Mouse (Mus musculus): ENCODE results near the gene Nol6.
"Not testable (repeated sequence)": the region's sequence is repeated elsewhere in the genome, so short reads cannot be mapped to it uniquely, and the experiment has no call there.

Nol6 gene

DNA sequence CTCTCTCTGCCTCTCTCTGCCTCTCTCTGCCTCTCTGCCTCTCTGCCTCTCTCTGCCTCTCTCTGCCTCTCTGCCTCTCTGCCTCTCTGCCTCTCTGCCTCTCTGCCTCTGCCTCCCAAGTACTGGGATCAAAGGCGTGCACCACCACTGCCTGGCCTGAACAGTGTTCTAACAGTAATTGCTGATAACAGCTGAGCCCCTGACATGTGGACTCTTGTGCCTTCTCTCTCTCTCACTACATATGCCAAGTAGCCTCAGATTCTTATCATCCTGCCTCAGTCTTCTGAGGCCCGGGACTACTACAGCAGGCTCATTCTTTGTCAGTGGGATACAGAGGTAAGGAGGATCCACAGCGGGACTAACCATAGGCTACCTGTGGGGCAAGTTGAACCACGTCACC is 41.5 kb downstream of the Nol6 start:
- DNase-seq (ENCODE audit: low read depth) = not testable (repeated sequence)

DNA sequence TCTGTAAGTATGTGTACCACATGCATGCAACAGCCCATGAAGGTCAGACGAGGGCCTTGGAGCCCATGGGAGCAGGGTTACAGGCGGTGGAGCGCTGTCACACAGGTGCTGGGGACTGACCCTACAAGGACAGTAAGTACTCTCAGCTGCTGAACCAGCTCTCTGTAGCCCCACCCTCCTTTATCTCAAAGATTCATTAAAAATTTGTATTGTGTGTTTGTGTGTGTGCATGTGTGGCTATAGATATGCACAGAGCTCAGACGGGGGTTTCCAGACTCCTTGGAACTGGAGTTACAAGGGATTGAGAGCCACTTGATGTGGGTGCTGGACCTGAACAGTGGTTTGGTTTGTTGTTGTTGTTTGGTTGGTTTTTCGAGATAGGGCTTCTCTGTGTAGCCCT is 42.5 kb downstream of the Nol6 start:
- DNase-seq (ENCODE audit: low read depth) = no peak

DNA sequence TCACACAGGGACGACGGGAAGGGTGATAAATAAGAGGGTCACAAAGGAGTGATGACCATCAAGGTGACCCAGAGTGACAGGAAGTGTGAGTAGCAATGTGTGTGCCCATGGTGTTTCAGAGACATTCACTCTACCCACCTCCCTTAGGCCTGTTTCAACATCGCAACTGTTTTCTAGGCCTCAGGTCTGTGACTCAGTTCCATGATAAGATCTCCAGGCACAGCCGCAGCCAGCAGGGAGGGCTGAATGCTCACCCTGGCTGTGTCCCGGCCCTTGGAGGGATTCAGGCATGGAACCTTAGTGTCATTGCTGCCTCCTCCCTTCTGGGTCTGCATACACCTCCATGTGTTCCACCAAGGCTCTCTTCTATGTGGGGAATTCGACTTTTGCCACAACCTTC is 45.5 kb downstream of the Nol6 start:
- no peak for DNase-seq (ENCODE audit: low read depth)

DNA sequence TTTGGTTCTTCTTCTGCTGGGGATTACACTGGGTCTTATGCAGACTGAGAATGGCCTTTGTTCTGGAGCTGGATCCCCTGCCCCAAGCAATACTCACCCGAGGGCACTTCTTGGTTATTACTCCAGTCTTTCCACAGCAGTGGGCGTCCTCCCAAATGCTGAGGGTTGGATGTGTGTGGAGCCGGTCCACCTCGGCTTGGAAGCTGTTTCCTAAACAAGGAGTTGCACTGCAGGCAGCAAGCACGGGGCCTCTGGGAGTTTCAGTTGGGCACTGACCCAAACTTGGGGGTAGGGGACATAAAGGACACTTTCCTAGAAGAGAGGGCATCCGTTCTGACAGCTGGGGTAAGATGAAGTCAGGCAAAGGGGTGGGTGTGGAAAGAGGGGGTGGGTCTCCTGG is 49.8 kb downstream of the Nol6 start:
- no peak for DNase-seq (ENCODE audit: low read depth)

DNA sequence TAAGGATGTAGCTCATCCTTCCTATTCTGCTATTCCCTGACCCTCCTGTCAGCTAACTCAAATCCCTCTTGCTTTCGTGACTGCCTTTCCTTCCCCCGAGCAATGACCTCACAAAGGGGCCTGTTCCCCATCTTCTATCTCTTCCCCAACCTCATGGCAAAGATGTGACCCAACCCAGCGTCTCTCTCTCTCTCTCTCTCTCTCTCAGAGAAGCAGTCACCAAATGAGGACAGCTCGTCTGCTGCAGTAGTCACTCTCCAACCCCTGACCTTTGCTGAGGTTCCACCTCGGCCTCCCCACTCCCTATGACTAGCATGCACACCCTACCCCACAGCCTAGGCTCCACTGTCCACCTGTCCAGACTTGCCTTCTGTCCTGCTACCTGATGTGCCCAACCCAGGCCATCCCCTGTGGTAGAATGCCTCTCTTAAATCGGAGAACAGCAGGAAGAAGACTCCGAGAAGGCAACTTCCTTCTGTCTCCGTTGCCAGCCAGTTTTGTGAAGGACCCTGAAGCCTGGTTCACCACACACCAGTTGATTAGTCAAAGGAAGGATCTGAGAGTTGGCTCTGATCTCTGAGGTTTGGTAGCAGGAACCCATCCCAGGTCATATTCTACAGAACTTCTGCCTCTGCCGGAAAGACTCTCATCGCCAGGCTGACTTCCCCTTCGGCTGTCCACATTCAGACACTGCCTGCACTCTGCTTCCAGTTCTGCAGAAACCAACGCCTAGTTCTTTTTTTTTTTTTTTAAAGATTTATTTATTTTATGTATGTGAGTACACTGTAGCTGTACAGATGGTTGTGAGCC is 51.0 kb downstream of the Nol6 start:
- DNase-seq (ENCODE audit: low read depth) = no peak

DNA sequence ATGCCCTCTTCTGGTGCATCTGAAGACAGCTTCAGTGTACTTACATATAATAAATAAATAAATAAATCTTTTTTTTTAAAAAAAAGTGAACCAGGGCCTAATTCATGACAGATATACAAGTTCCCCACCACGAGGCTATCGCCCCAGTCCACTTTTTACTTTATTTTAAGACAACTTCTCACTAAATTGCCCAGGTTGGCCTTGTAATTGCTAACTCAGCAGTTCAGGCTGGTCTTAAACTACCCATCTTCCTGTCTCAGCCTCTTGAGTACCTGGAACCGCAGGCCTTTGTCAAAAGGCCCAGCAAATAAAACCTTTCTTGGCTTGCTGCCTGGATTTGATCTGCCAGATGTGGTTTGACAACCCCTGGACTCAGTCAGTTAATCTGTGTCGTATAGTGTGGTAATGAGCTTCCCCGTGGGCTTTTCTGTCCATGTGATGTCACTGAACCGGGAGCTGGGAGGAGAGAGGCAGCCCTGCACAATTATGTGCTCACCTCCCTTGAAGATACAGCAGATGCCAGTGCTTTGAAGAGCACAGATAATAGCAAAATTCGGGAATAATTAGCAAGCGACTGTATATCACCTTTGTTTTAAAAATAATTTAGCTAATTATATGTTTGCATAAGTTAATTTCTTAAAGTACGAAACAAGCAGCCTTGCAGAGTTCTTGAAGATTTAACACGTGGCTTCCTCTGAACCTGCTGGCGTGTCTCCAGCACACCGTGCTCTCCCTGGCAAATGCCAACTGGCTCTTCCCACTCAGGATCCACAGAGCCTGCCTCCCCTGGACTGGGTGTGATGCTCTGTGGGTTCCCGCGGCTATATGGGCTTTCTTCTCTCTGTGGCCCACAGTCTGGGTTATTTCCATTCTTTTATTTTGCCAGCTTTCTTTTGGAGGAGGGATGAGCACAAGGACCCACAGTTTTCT is 52.5 kb downstream of the Nol6 start:
- no peak for DNase-seq (ENCODE audit: low read depth)

DNA sequence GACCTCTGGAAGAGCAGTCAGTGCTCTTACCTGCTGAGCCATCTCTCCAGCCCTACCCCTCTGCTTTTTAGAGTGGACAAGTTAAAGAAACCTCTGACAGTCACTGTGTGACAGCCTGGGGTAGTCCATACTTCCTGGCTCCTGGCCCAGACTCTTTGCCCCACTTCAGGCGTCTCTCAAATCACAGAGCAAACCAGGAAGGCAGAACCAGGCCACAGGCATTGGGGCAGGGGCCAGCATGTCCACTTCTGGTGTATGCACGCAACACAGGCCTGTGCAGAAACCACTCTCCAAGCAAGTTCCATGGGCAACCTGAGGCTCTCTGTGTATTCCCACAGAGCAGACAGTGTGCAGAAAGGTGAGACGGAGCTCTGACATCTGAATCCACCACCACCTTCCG is 59.1 kb downstream of the Nol6 start:
- DNase-seq (ENCODE audit: low read depth) = no peak

Measured in induced T-regulatory cell, adult 2 months (primary cell).